Mouse (Mus musculus) kidney, adult 2 months (tissue): ENCODE data around the gene Eml3. TPM values are rescaled to one million over a fixed set of nuclear protein-coding genes. Genes with fewer than 3 reads are reported as not detected.

Source experiments
- DNase-seq: peaks from one replicate; pipeline ENCODE4 v3.0.0; 2021
- H3K27ac ChIP-seq: fragments of 200-500 bp; 2 replicates; pipeline ENCODE4 v1.5.1; 2012; ENCODE audit warnings: low read depth, low read length, control low read depth, inconsistent platforms; ENCODE audit not compliant: insufficient read depth
- H3K27me3 ChIP-seq: fragments of 200-500 bp; replicated peaks from 2 replicates; pipeline ENCODE4 v1.6.1; 2012; ENCODE audit warnings: mild to moderate bottlenecking, moderate library complexity, low read length, inconsistent platforms; ENCODE audit not compliant: control insufficient read depth, insufficient read depth
- H3K36me3 ChIP-seq: fragments of 200-500 bp; 2 replicates; pipeline ENCODE4 v1.6.1; 2012; ENCODE audit warnings: mild to moderate bottlenecking, moderate library complexity, low read length, inconsistent platforms; ENCODE audit not compliant: control insufficient read depth, insufficient read depth
- H3K4me1 ChIP-seq: fragments of 200-500 bp; 2 replicates; pipeline ENCODE4 v1.6.1; 2011; ENCODE audit warnings: low read length; ENCODE audit not compliant: control insufficient read depth, insufficient read depth
- H3K4me3 ChIP-seq: fragments of 200-500 bp; 2 replicates; pipeline ENCODE4 v1.5.1; 2011; ENCODE audit warnings: mild to moderate bottlenecking, low read depth, low read length, control low read depth; ENCODE audit not compliant: insufficient read depth
- CTCF ChIP-seq: fragments of 200-500 bp; conservative IDR thresholded peaks from 2 replicates; pipeline ENCODE4 v1.5.1; 2011; ENCODE audit warnings: low read depth, mild to moderate bottlenecking, control low read depth, low read length, moderate library complexity, mixed read lengths; ENCODE audit not compliant: insufficient read depth, insufficient read length
- POLR2A ChIP-seq: fragments of 200-500 bp; IDR thresholded peaks from one replicate; pipeline ENCODE4 v1.6.1; 2011; ENCODE audit warnings: low read depth, low read length, control low read depth
- WGBS: fragments of 180-500 bp; shearing (Covaris S2); methylation state at CpG from one replicate; pipeline ENCODE4 v1.1.7; 2018; 5-methylcytosine and 5-hydroxymethylcytosine counted together
- polyA plus RNA-seq: library from polyadenylated mRNA; depleted of rRNA; stranded (reverse); fragments of >200 nt; gene quantifications from 2 replicates; pipeline ENCODE4 v1.2.3, GENCODE M21; 2012

The Eml3 gene
- polyA plus RNA-seq, 1 experiment = 35.7 TPM

GRCm38 (mm10) chr19:8943047-8943446, 13.7 kb downstream of the Eml3 start:
- H3K36me3 ChIP-seq = peaks cover 11% of the 10 kb centered on the region
- DNase-seq = no peak
- WGBS = 45% methylated on average over 2 of the region's 2 CpGs
- H3K27ac ChIP-seq = no peak overlapping the region
- H3K4me1 ChIP-seq = peaks cover 4% of the 10 kb centered on the region; the same call in 1 of the 2 replicates
- no peaks in the 10 kb centered on the region for H3K27me3 ChIP-seq
- TF ChIP-seq POLR2A = no peak
- H3K4me3 ChIP-seq = peak overlapping the region; percentile 88

- TF ChIP-seq CTCF (no peak), POLR2A (no peak)
- no peaks in the 10 kb centered on the region for H3K27me3 ChIP-seq
- DNase-seq = peak; percentile 40
- H3K4me1 ChIP-seq = peaks cover 4% of the 10 kb centered on the region; the same call in 1 of the 2 replicates
- H3K36me3 ChIP-seq = peaks cover 11% of the 10 kb centered on the region
- no peak overlapping the region for H3K27ac ChIP-seq
- 43% methylated on average over 5 of the region's 5 CpGs for WGBS
- H3K4me3 ChIP-seq = no peak overlapping the region
These were observed 14.7 kb downstream of the Eml3 start for GRCm38 (mm10) chr19:8944062-8944461.

GRCm38 (mm10) chr19:8944750-8945149, 15.4 kb downstream of the Eml3 start:
- Histone ChIP-seq H3K36me3 (peaks cover 11% of the 10 kb centered on the region), H3K4me1 (peaks cover 4% of the 10 kb centered on the region; the same call in 1 of the 2 replicates), H3K27ac (no peak overlapping the region), H3K4me3 (no peak overlapping the region), H3K27me3 (no peaks in the 10 kb centered on the region)
- WGBS = 19% methylated on average over 5 of the region's 5 CpGs
- TF ChIP-seq POLR2A (no peak), CTCF (no peak)
- peak; percentile 84 for DNase-seq

DNA sequence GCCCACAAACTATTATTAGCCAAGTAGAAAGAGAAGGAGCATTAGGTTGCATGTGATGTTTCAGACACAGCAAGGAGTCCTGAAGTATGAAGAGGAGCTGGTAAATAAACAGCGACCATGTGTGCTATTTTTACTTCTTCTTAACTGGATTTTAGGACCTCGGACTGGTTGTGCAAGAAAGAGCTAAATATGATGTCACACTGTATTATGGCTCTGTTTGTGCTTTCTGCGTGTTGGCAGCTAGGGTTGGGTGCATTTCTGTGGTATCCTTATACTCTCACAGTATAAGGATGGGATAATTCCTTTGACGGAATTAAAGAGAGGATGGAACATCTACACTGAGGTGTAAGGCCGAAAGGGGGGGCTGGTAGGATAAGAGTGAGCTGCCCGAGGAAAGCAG, 15.9 kb downstream of the Eml3 start:
- H3K36me3 ChIP-seq = peaks cover 11% of the 10 kb centered on the region
- DNase-seq = no peak
- TF ChIP-seq POLR2A (no peak), CTCF (no peak)
- no peaks in the 10 kb centered on the region for H3K27me3 ChIP-seq
- H3K4me3 ChIP-seq = no peak overlapping the region
- WGBS = 60% methylated on average over 6 of the region's 6 CpGs
- H3K27ac ChIP-seq = no peak overlapping the region
- H3K4me1 ChIP-seq = peaks cover 4% of the 10 kb centered on the region; the same call in 1 of the 2 replicates

DNA sequence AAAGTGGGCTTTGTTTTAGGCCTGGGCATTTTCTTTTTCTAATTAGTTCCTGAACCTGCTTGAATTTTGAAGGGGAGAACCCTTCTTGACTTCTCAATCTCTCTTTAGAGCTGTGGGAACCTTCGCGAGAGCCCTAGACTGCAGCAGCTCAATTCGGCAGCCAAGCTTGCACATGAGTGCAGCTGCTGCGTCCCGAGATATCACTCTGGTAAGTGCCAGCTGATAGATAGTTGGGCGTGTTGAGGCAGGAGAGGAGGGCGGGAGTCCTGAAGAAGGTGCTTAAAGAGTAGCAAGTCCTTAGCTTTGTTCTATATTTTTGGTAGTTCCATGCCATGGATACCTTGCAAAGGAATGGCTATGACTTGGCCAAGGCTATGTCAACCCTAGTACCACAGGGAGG, 17.6 kb downstream of the Eml3 start:
- DNase-seq = no peak
- H3K27me3 ChIP-seq = no peaks in the 10 kb centered on the region
- no peak overlapping the region for H3K4me3 ChIP-seq
- 92% methylated on average over 7 of the region's 7 CpGs for WGBS
- no peak overlapping the region for H3K27ac ChIP-seq
- peaks cover 13% of the 10 kb centered on the region for H3K36me3 ChIP-seq
- TF ChIP-seq CTCF (no peak), POLR2A (no peak)
- peaks cover 4% of the 10 kb centered on the region; the same call in 1 of the 2 replicates for H3K4me1 ChIP-seq

GRCm38 (mm10) chr19:8950190-8950589, 20.8 kb downstream of the Eml3 start:
- Histone ChIP-seq H3K4me1 (peaks cover 6% of the 10 kb centered on the region; the same call in 1 of the 2 replicates), H3K36me3 (peaks cover 13% of the 10 kb centered on the region), H3K27ac (no peak overlapping the region), H3K4me3 (no peak overlapping the region), H3K27me3 (no peaks in the 10 kb centered on the region)
- WGBS = 83% methylated on average over 5 of the region's 5 CpGs
- DNase-seq = no peak
- no peak for TF ChIP-seq POLR2A
- TF ChIP-seq CTCF = no peak

GRCm38 (mm10) chr19:8952241-8952640, 22.9 kb downstream of the Eml3 start:
- Histone ChIP-seq H3K36me3 (peaks cover 6% of the 10 kb centered on the region), H3K4me1 (peaks cover 6% of the 10 kb centered on the region; the same call in 1 of the 2 replicates), H3K27ac (no peak overlapping the region), H3K27me3 (no peaks in the 10 kb centered on the region), H3K4me3 (no peak overlapping the region)
- no peak for TF ChIP-seq CTCF
- no peak for TF ChIP-seq POLR2A
- no peak for DNase-seq
- WGBS = 92% methylated on average over 9 of the region's 9 CpGs
